Mouse (Mus musculus) neural tube, embryonic 12.5 days (tissue): ENCODE measurements around the gene Tle3. TPM values are rescaled to one million over a fixed set of nuclear protein-coding genes. Genes with fewer than 3 reads are reported as not detected.

Source experiments
- ATAC-seq: fragments of 200-750 bp; cut with Nextera tagmentation; 2 replicates; pipeline ENCODE4 v1.8.0; 2017; ENCODE audit warnings: low read depth, mild to moderate bottlenecking, moderate TSS enrichment, moderate library complexity; ENCODE audit not compliant: low FRiP score
- H3K27ac ChIP-seq: fragments of 300-500 bp; sonication (generic); 2 replicates; pipeline ENCODE4 v1.5.1; 2016
- H3K27me3 ChIP-seq: fragments of 300-500 bp; sonication (generic); replicated peaks from 2 replicates; pipeline ENCODE4 v1.6.1; 2016; ENCODE audit warnings: mild to moderate bottlenecking
- H3K36me3 ChIP-seq: fragments of 300-500 bp; sonication (generic); 2 replicates; pipeline ENCODE4 v1.6.1; 2016; ENCODE audit warnings: mild to moderate bottlenecking
- H3K4me1 ChIP-seq: fragments of 300-500 bp; sonication (generic); 2 replicates; pipeline ENCODE4 v1.6.1; 2016
- H3K4me2 ChIP-seq: fragments of 300-500 bp; sonication (generic); replicated peaks from 2 replicates; pipeline ENCODE4 v1.6.1; 2016; ENCODE audit warnings: mild to moderate bottlenecking
- H3K4me3 ChIP-seq: fragments of 300-500 bp; sonication (generic); 2 replicates; pipeline ENCODE4 v1.5.1; 2016
- H3K9ac ChIP-seq: fragments of 300-500 bp; sonication (generic); 2 replicates; pipeline ENCODE4 v1.6.1; 2016; ENCODE audit warnings: mild to moderate bottlenecking
- H3K9me3 ChIP-seq: fragments of 300-500 bp; sonication (generic); 2 replicates; pipeline ENCODE4 v1.6.1; 2016; ENCODE audit warnings: mild to moderate bottlenecking
- WGBS: fragments of 180-500 bp; shearing (Covaris S2); methylation state at CpG from one replicate; pipeline ENCODE4 v1.1.7; 2016; 5-methylcytosine and 5-hydroxymethylcytosine counted together
- polyA plus RNA-seq: library from polyadenylated mRNA; unstranded; fragments of >200 nt; fragmentation: Nextera tagmentation; extraction: Ambion mirVana; gene quantifications from 2 replicates; pipeline ENCODE4 v1.2.1, GENCODE M21; 2016

Gene Tle3
- polyA plus RNA-seq, 1 experiment from 2014 or later, result 58.7 TPM

- no peak for ATAC-seq
- Histone ChIP-seq H3K9ac (no peak overlapping the region), H3K4me1 (peaks cover 83% of the 10 kb centered on the region), H3K4me2 (no peak overlapping the region), H3K4me3 (no peak overlapping the region), H3K9me3 (no peaks in the 10 kb centered on the region), H3K36me3 (peaks cover 49% of the 10 kb centered on the region), H3K27ac (no peak overlapping the region), H3K27me3 (no peaks in the 10 kb centered on the region)
- WGBS, result 65% methylated on average over 14 of the region's 14 CpGs
These were observed 16.7 kb downstream of the Tle3 start for GRCm38 (mm10) chr9:61388689-61389403.

GRCm38 (mm10) chr9:61389404-61389701, 17.2 kb downstream of the Tle3 start:
- Histone ChIP-seq H3K27me3 (no peaks in the 10 kb centered on the region), H3K4me3 (no peak overlapping the region), H3K4me1 (peaks cover 78% of the 10 kb centered on the region), H3K9ac (no peak overlapping the region), H3K27ac (no peak overlapping the region), H3K36me3 (peaks cover 51% of the 10 kb centered on the region), H3K4me2 (no peak overlapping the region), H3K9me3 (no peaks in the 10 kb centered on the region)
- 81% methylated on average over 7 of the region's 7 CpGs for WGBS
- no peak for ATAC-seq

GRCm38 (mm10) chr9:61391570-61392337, 19.6 kb downstream of the Tle3 start:
- Histone ChIP-seq H3K27ac (no peak overlapping the region), H3K36me3 (peaks cover 66% of the 10 kb centered on the region), H3K4me3 (no peak overlapping the region), H3K4me1 (peaks cover 75% of the 10 kb centered on the region), H3K4me2 (no peak overlapping the region), H3K9me3 (no peaks in the 10 kb centered on the region), H3K27me3 (no peaks in the 10 kb centered on the region), H3K9ac (no peak overlapping the region)
- no peak for ATAC-seq
- 69% methylated on average over 5 of the region's 5 CpGs for WGBS

- H3K27me3 ChIP-seq, result no peaks in the 10 kb centered on the region
- 68% methylated on average over 6 of the region's 6 CpGs for WGBS
- H3K9me3 ChIP-seq, result no peaks in the 10 kb centered on the region
- H3K4me2 ChIP-seq, result no peak overlapping the region
- H3K4me1 ChIP-seq, result peaks cover 75% of the 10 kb centered on the region
- H3K9ac ChIP-seq, result no peak overlapping the region
- peaks cover 64% of the 10 kb centered on the region for H3K36me3 ChIP-seq
- ATAC-seq, result no peak
- H3K4me3 ChIP-seq, result no peak overlapping the region
- H3K27ac ChIP-seq, result no peak overlapping the region
These were observed 20.1 kb downstream of the Tle3 start for GRCm38 (mm10) chr9:61392338-61392620.

GRCm38 (mm10) chr9:61393161-61393560, 21.0 kb downstream of the Tle3 start:
- WGBS, result 88% methylated on average over 6 of the region's 6 CpGs
- ATAC-seq, result no peak

GRCm38 (mm10) chr9:61393847-61394246, 21.7 kb downstream of the Tle3 start:
- no peaks in the 10 kb centered on the region for H3K9me3 ChIP-seq
- H3K36me3 ChIP-seq, result peaks cover 66% of the 10 kb centered on the region
- no peaks in the 10 kb centered on the region for H3K27me3 ChIP-seq
- ATAC-seq, result no peak
- H3K4me1 ChIP-seq, result peaks cover 65% of the 10 kb centered on the region
- H3K4me3 ChIP-seq, result no peak overlapping the region
- no peak overlapping the region for H3K4me2 ChIP-seq
- H3K9ac ChIP-seq, result no peak overlapping the region
- 93% methylated on average over 5 of the region's 5 CpGs for WGBS
- H3K27ac ChIP-seq, result no peak overlapping the region

More at GRCm38 (mm10) chr9:61393161-61393560, 21.0 kb downstream of the Tle3 start:
- Histone ChIP-seq H3K9me3 (no peaks in the 10 kb centered on the region), H3K4me2 (no peak overlapping the region), H3K4me1 (peaks cover 72% of the 10 kb centered on the region), H3K27me3 (no peaks in the 10 kb centered on the region), H3K9ac (no peak overlapping the region), H3K36me3 (peaks cover 66% of the 10 kb centered on the region), H3K27ac (no peak overlapping the region), H3K4me3 (no peak overlapping the region)

GRCm38 (mm10) chr9:61395071-61395470, 22.9 kb downstream of the Tle3 start:
- H3K36me3 ChIP-seq, result peaks cover 65% of the 10 kb centered on the region
- ATAC-seq, result no peak
- H3K4me2 ChIP-seq, result no peak overlapping the region
- 85% methylated on average over 3 of the region's 3 CpGs for WGBS
- no peak overlapping the region for H3K27ac ChIP-seq
- no peak overlapping the region for H3K4me3 ChIP-seq
- H3K9ac ChIP-seq, result no peak overlapping the region
- peaks cover 59% of the 10 kb centered on the region for H3K4me1 ChIP-seq
- H3K27me3 ChIP-seq, result no peaks in the 10 kb centered on the region
- H3K9me3 ChIP-seq, result no peaks in the 10 kb centered on the region

- peaks cover 61% of the 10 kb centered on the region for H3K4me1 ChIP-seq
- H3K9ac ChIP-seq, result no peak overlapping the region
- no peaks in the 10 kb centered on the region for H3K27me3 ChIP-seq
- 19% methylated on average over 13 of the region's 13 CpGs for WGBS
- no peak overlapping the region for H3K4me2 ChIP-seq
- H3K27ac ChIP-seq, result no peak overlapping the region
- no peaks in the 10 kb centered on the region for H3K9me3 ChIP-seq
- peaks cover 75% of the 10 kb centered on the region for H3K36me3 ChIP-seq
- ATAC-seq, result peak; percentile 66; the same call in 1 of the 2 replicates
- no peak overlapping the region for H3K4me3 ChIP-seq
These were observed 24.3 kb downstream of the Tle3 start for GRCm38 (mm10) chr9:61396474-61396873.

- peaks cover 76% of the 10 kb centered on the region for H3K36me3 ChIP-seq
- ATAC-seq, result no peak
- no peak overlapping the region for H3K27ac ChIP-seq
- H3K9ac ChIP-seq, result no peak overlapping the region
- H3K4me2 ChIP-seq, result no peak overlapping the region
- 81% methylated on average over 4 of the region's 4 CpGs for WGBS
- H3K4me3 ChIP-seq, result no peak overlapping the region
- H3K4me1 ChIP-seq, result peaks cover 61% of the 10 kb centered on the region
- H3K9me3 ChIP-seq, result no peaks in the 10 kb centered on the region
- 0 out of 2 replicates have a peak, but pooled peaks cover 3% of the 10 kb centered on the region for H3K27me3 ChIP-seq
These were observed 25.0 kb downstream of the Tle3 start for GRCm38 (mm10) chr9:61397130-61397529.

GRCm38 (mm10) chr9:61398160-61398559, 26.0 kb downstream of the Tle3 start:
- no peak overlapping the region for H3K4me2 ChIP-seq
- ATAC-seq, result no peak
- H3K36me3 ChIP-seq, result peaks cover 78% of the 10 kb centered on the region
- H3K9ac ChIP-seq, result no peak overlapping the region
- 0 out of 2 replicates have a peak, but pooled peaks cover 3% of the 10 kb centered on the region for H3K27me3 ChIP-seq
- peaks cover 64% of the 10 kb centered on the region for H3K4me1 ChIP-seq
- H3K9me3 ChIP-seq, result no peaks in the 10 kb centered on the region
- H3K4me3 ChIP-seq, result no peak overlapping the region
- 91% methylated on average over 9 of the region's 9 CpGs for WGBS
- no peak overlapping the region for H3K27ac ChIP-seq

GRCm38 (mm10) chr9:61400132-61400531, 28.0 kb downstream of the Tle3 start:
- Histone ChIP-seq H3K4me2 (no peak overlapping the region), H3K27ac (no peak overlapping the region), H3K27me3 (0 out of 2 replicates have a peak, but pooled peaks cover 3% of the 10 kb centered on the region), H3K9ac (no peak overlapping the region), H3K36me3 (peaks cover 62% of the 10 kb centered on the region), H3K4me1 (peaks cover 78% of the 10 kb centered on the region), H3K4me3 (no peak overlapping the region), H3K9me3 (no peaks in the 10 kb centered on the region)
- no peak for ATAC-seq
- WGBS, result 91% methylated on average over 7 of the region's 7 CpGs

GRCm38 (mm10) chr9:61401664-61402063, 29.5 kb downstream of the Tle3 start:
- Histone ChIP-seq H3K4me2 (no peak overlapping the region), H3K9ac (no peak overlapping the region), H3K4me1 (peaks cover 79% of the 10 kb centered on the region), H3K9me3 (no peaks in the 10 kb centered on the region), H3K36me3 (peaks cover 61% of the 10 kb centered on the region), H3K27ac (no peak overlapping the region), H3K27me3 (0 out of 2 replicates have a peak, but pooled peaks cover 3% of the 10 kb centered on the region), H3K4me3 (no peak overlapping the region)
- no peak for ATAC-seq
- 70% methylated on average over 9 of the region's 9 CpGs for WGBS
